Mouse (Mus musculus) G1E (cell line): ENCODE data around the gene Dnajc27.

Experiments
- CTCF ChIP-seq: IDR thresholded peaks from 2 replicates; pipeline ENCODE4 v1.5.1; 2012; ENCODE audit warnings: low read depth, low read length, inconsistent platforms, mixed read lengths
- GATA1 ChIP-seq: IDR thresholded peaks from 2 replicates; pipeline ENCODE4 v1.6.1; 2012; ENCODE audit warnings: borderline replicate concordance, low read length, inconsistent platforms, mixed read lengths
- GATA2 ChIP-seq: IDR thresholded peaks from 2 replicates; pipeline ENCODE4 v1.6.1; 2012; ENCODE audit warnings: low read depth, low read length, inconsistent platforms, borderline replicate concordance
- POLR2AphosphoS5 ChIP-seq: IDR thresholded peaks from 2 replicates; pipeline ENCODE4 v1.6.1; 2012; ENCODE audit warnings: low read depth, low read length, inconsistent platforms; ENCODE audit not compliant: insufficient replicate concordance
- TAL1 ChIP-seq: conservative IDR thresholded peaks from 2 replicates; pipeline ENCODE4 v1.6.1; 2012; ENCODE audit warnings: low read depth, low read length, inconsistent platforms, mixed read lengths

GRCm38 (mm10) chr12:4080311-4080710, 2.1 kb upstream of the Dnajc27 start:
- TF ChIP-seq CTCF (peak; percentile 73), GATA1 (no peak), TAL1 (no peak), POLR2AphosphoS5 (no peak), GATA2 (no peak)
